Mouse (Mus musculus) C2C12 (cell line): ENCODE measurements around the gene Xpo1.
"Not testable (repeated sequence)": the region's sequence is repeated elsewhere in the genome, so short reads cannot be mapped to it uniquely, and the experiment has no call there.

Experiments used
- CEBPB ChIP-seq: IDR thresholded peaks from one replicate; pipeline ENCODE4 v1.6.1; 2011; ENCODE audit warnings: low read depth, mild to moderate bottlenecking, control low read depth, moderate library complexity
- CTCF ChIP-seq: IDR thresholded peaks from one replicate; pipeline ENCODE4 v1.5.1; 2011; ENCODE audit not compliant: control insufficient read depth, insufficient read depth, insufficient read length
- FOSL1 ChIP-seq: IDR thresholded peaks from one replicate; pipeline ENCODE4 v1.8.0; 2011; ENCODE audit warnings: mild to moderate bottlenecking, low read length; ENCODE audit not compliant: poor library complexity, insufficient read depth, severe bottlenecking
- MAX ChIP-seq: IDR thresholded peaks from one replicate; pipeline ENCODE4 v1.6.1; 2011; ENCODE audit warnings: mild to moderate bottlenecking, control low read depth
- MYOD1 ChIP-seq: IDR thresholded peaks from one replicate; pipeline ENCODE4 v1.6.1; 2011; ENCODE audit warnings: low read depth; ENCODE audit not compliant: control insufficient read depth, insufficient read length
- MYOG ChIP-seq: IDR thresholded peaks from one replicate; pipeline ENCODE4 v1.6.1; 2011; ENCODE audit not compliant: control insufficient read depth, insufficient read length; ENCODE audit errors: extremely low read depth
- USF1 ChIP-seq: IDR thresholded peaks from one replicate; pipeline ENCODE4 v1.6.1; 2011; ENCODE audit warnings: low read depth, mild to moderate bottlenecking, control low read depth, moderate library complexity

DNA sequence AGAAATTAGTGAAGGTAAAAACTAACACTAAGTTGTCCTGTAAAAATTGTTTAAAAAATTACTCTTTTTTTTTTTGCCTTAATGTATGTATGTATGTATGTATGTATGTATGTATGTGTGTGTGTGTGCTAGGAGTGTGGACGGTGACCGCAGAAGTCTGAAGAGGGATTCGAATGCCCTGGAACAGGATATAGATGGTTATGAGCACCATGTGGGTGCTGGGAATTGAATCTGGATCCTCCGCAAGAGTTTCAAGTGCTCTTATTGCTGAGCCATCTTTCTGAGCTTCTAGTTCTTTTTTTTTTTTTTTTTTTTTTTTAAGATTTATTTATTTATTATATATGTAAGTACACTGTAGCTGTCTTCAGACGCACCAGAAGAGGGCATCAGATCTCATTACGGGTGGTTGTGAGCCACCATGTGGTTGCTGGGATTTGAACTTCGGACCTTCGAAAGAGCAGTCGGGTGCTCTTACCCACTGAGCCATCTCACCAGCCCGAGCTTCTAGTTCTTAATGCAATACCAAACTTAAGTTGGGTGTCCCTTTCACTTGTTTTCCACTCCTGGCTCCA, 49.3 kb downstream of the Xpo1 start:
- TF ChIP-seq CTCF, MYOD1, MAX, CEBPB, USF1, MYOG, FOSL1: not testable (repeated sequence)
